Mouse (Mus musculus) ovary, postnatal 14 days (tissue): Measurements from ENCODE around the gene Pradc1.

Experiments
- DNase-seq: peaks from one replicate; pipeline ENCODE4 v3.0.0; 2022; ENCODE audit warnings: low spot score

Pradc1 gene

DNA sequence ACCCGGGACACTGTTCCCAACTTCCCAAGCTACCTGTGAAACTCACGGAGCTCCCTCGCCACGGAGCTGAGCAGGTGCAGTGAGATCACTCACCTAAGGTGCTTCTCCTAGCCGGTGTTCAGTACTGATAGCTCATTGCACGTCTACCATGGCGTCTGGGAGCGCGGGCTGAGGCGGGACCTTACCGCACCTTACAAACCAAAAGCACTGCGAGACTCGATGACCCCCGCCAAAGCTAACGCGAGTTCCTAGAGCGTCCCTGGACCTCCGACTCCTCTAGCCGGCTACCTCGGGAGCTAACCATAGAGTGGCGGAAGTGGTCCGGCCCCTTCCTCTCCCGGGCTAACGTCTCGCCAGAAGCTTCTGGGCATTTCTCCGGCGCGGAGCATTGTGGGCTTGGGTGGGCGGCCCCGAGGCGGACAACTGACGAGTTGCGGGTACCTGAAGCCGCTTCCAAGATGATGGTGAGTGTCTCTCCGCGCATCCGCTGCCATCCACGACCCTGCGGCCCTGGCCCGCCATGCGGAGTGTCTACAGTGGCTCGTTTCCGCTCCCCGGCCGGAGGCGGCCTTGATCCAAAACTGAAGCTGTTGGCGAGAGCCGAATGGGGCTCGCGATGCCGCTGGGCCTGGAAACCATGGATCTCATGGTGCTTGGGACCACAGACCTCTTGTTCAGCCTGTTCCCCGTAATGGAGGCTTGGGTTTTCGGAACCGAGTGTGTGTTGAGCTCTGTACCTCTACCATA, at the start of gene Pradc1:
Gene Pradc1, minus strand, starts transcription at position 307 of the 747 bp plus-strand sequence.
- DNase-seq: peak; percentile 93

DNA sequence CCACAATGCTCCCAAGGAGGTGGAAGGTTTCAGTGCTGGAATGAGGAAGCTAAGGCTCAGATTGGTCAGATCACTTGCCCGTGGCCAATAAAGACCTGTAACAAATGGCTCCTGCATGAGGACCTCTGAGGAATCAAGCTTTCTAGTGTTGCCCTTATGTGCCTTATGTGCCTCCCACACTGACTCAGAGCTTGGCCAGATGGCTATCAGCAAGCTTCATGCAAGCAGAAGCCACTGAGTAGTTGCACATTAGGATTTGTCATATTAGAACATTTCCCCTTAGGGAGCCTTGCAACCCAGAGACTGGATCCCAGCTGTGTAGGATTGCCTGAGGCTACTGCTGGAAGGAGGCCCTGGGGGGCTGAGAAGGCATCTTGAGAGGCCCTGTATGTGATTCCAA, 48.6 kb upstream of the Pradc1 start:
- no peak for DNase-seq

DNA sequence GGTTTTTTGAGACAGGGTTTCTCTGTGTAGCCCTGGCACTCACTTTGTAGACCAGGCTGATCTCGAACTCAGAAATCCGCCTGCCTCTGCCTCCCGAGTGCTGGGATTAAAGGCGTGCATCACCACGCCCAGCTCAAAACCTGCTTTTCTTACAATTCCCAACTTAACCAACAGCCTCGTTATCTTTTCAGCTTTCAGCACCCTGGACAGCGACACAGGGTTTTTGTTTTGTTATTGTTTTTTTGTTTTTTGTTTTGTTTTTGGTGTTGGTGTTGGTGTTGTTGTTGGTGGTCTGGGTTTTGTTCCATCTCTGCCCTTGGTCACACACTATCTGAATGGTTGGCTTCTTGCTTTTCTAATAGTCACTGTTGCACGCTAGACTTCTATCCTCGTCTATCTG, 46.4 kb upstream of the Pradc1 start:
- no peak for DNase-seq

DNA sequence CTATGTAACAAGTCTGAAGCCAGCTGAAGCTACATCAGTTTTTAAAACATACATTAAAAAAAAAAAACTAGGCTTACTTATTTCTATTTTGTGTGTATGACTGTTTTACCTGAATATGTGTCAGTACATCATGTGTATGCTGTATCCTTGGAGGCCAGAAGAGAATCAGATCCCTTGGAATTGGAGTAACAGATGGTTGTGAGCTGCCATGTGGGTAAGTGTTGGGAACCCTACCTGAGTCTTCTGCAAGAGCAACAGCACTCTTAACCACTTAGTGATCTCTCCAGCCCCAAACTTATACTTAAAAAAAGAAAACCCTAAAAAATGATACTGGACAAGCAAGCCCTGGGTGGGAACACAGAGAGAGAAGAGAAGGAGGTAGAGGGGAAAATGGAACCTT, 45.2 kb upstream of the Pradc1 start:
- DNase-seq: no peak

DNA sequence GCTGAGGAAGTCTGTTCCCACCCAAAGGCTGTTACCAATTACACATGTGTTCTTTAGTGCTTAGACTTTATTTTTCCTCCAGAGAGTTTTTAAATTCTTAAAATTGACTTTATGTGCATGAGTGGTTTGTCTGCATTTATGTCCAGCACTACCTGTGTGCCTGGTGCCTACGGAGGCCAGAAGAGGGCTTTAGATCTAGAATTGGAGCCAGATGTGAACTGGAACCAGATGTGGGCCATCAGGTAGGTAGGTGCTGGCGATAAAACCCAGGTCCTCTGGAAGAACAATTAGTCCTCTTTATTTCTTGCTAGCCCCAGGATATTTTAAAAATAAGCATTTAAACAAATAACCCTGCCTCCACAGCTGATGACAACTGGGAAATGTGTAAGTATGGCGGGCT, 39.8 kb upstream of the Pradc1 start:
- no peak for DNase-seq

DNA sequence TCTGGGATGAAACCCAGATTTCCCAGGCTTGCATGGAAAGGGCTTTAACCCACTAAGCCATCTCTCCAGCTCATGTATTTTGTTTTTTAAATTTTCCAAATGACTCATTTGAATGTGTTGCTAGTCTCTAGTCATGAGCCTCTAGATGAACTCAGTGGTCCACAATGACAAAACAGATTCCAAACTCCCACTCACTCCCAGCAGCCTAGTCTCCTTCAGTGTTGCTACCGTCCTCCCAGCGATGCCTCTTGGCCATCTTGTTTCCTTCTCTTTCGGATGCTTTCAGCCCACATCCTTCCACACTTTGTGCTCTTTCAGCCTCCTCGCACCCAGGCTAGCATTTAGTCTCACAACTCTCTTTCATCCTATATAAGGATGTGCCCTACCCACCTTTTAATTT, 38.5 kb upstream of the Pradc1 start:
- no peak for DNase-seq

DNA sequence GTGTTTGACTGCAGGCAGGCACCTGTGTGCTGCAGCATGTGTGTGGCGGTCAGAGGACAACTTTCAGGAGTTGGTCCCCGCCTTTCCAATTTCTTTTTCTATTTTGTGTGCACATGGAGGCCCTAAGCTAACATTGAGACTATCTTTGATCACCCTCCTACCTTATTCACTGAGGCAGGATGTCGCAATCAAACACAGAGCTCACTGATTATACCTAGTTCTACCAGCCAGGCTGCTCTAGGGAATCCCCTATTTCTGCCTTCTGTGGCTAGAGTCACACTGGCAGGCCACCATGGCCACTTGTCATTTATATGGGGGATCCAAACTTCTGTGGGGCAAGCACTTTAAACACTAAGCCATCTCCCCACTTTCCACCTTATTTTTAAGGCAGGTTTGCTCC, 37.9 kb upstream of the Pradc1 start:
- DNase-seq: no peak

DNA sequence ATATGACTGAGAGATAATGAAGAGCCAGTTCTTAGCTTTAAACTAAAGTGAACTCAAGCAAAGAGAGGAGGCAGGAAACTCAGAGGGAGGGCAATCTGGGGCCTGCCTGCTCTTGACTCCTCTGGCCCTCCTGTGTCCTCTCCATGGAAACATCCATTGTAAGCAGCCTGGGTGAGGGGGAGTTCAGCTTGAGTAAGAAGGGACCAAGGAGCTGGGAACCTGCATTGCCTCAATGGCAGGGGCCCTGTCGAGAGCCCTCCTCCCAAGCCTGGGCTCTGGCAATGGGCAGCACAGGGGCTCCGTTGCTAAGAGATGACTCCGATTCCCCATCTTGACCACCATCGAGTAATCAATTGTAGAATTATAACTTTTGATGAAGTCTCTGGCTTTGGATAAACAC, 36.7 kb upstream of the Pradc1 start:
- no peak for DNase-seq

DNA sequence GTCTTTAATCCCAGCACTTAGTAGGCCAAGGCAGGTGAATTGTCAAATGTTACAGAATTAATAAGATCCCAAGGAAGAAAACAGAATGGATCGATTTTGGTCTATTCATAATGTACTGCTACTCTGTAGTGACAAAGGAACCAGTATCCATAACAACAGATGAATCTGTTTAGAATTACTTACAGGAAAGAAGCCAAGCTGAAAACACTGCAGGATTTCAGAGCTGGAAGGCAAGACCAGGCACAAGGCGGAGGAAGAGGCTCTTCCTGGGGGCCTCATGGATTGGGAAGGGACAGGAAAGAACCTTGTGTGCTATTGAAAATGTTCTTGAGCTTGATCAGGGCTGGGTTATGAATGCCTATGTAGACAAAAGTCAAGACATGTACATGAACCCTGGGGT, 34.0 kb upstream of the Pradc1 start:
- DNase-seq: no peak

DNA sequence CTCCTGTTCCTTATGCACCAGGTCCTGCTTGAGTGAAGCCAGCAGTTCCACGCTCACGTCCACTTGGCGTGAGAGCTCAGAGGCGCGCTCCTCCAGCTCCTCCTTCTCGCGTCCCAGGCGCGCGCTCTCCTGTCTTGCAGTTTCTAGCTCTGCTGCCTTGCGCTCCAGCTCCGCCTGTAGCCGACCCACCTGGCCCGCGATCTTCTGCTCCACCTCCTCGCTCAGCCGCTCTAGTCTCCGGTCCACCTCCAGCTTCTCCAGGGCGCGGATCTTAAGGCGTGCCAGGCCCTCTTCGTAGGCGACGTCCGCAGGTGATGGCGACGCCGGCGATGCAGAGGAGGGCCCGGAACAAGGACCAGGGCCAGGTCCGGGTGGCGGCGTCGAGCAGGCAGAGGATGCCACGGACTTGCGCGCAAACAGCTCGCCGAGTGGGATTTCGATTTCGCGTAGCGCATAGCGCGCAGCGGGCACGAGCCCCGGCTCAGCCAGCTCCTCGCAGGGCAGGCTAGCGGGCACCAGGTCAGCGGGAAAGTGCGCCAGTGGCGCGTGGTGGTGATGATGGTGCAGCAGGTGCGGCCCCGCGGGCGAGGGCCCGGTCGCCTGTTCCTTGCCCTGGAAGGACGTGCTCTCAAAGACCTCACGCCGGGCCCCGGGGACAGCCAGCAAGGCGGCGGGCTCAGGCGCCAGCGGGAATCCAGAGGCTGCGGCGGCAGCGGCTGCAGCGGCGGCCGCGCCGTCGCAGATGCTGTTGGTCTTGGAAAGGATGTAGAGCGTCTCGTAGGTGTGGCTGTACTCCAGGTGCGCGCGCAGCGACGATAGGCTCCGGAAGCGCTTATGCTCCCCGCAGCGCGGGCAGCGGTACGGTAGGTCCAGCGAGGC, 32.3 kb upstream of the Pradc1 start:
- no peak for DNase-seq

DNA sequence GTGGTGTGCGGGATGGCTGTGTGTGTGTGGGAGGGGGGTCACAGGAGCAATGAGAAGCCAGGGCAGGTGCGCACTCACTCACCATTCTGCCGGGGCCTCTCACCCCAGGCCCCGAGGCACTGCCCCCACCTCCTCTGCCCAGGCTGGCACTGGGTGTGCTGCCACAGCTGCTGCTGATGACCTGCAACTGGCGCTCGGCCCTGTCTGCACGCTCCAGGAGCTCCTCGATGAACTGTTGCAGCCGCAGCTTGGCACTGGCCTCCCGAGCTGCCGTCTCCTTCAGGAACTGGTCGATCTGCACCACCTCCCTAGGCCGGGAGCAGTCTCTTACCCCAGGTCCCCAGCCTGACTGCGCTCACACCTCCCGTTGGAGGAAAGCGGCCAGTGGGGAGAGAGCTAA, 28.9 kb upstream of the Pradc1 start:
- DNase-seq: no peak

DNA sequence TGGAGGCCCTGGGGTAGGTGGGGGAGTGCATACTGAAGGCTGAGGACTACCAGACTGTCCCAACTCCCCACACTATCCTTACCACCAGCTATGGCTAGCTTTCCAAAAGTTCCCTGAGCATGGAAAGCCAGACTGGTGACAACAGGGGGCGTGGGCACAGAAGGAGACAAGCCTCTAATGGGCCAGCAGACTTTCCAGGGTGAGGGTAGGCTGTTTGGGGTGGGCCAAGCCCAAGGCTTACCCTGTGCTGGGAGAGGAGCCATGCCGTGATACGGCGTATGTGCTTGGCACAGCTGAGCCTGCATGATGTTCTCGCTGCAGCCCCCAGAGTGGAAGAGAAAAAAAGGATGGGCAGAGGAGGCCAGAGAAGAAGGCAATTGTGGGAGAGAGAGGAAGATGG, 28.2 kb upstream of the Pradc1 start:
- no peak for DNase-seq

DNA sequence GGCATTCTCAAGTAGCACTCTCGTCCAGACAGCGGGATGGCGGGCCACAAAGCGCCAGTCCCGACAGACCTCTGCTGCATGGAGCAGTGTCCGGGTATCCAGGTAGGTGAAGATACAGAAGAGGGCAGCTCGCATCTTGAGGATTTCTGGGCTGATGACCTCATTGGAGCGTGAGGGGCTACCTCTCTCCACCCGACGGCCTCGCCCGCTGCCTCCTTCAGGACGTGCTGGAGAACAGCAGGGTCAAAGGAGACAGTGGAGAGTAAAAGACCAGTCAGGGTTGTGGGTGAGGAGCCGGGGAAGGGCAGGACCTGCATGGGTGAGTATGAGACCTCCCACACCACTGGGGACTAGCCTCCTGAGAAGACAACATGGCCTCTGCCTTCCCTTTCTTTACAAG, 26.6 kb upstream of the Pradc1 start:
- no peak for DNase-seq

DNA sequence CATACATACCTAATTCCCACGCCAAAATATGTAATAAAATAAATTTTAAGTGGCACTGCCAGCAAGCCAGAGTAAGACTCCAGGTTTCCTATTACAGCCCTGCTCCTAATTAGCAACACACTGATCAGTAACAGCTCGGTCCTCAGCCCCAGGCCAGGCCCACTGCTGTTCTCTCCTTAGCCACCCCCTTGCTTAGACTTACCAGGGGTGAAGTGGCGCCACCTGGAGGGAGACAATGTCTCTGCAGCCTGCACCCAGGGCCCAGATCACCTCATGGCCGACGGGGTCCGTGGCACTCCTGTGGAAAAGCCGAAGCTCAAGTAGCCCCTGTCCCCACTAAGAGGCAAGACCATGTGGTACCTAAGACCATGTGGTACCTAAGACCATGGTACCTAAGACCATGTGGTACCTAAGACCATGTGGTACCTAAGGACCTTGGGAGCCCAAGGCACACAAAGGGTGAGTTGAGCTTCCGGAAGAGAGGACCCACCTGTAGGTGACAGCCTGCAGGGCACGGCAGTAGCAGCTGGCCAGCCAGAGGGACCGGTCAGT, 25.7 kb upstream of the Pradc1 start:
- DNase-seq: no peak

DNA sequence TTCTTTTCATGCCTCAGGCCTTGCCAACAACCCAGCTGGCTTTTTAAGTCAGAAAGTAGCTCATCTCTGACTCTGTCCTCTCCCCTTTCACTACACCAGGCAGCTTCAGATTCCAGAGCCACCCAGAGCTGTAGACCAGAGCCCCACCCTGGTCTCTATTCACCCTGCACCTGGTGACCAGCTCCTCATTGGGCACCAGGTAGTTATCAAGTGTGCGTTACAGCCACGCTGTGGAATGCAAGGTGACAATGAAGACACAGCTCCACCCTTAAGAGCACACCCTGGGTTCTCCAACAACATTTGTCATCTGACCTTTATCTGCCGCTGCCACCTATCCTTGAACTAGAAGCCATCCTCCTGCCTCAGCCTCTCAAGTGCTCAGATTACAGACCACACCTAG, 23.8 kb upstream of the Pradc1 start:
- no peak for DNase-seq

DNA sequence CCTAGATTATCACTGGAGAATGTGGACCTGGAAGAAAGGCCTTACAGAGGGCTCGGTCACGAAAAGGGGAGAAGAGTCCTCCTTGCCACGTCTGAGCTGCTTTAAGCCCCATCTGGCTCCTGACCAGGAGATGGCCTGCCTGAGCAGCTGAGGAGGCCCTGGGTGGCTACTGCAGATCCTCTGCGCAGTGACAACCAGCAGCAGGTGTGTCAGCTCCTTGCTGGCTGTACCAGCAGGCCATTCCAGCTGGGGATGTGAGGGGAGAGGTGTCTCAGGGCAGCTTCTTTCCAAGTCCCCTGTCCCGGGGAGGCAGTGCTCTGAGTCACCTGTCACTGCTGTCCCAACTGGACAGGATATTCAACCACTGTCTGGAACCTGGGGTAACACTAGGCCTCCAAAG, 20.8 kb upstream of the Pradc1 start:
- DNase-seq: no peak

DNA sequence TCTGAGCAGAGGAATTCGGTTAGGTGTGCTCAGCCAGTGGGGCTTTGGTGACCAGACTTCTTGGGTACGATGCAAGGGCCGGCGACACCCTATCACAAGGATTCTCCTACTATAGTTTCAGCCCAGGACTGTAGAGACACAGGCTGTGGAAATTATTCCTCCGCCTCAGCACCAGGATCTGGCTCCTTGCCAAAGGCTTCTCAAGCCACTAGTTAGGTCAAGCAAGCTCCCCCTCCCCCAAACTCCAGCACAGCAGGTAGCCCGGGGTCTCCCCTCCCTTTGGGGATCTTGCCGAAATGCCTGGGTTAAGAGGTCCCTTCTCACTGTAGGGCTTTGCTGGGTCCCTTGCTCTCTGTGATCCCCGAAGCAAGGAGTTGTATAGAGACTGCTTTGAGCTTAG, 20.2 kb upstream of the Pradc1 start:
- no peak for DNase-seq

DNA sequence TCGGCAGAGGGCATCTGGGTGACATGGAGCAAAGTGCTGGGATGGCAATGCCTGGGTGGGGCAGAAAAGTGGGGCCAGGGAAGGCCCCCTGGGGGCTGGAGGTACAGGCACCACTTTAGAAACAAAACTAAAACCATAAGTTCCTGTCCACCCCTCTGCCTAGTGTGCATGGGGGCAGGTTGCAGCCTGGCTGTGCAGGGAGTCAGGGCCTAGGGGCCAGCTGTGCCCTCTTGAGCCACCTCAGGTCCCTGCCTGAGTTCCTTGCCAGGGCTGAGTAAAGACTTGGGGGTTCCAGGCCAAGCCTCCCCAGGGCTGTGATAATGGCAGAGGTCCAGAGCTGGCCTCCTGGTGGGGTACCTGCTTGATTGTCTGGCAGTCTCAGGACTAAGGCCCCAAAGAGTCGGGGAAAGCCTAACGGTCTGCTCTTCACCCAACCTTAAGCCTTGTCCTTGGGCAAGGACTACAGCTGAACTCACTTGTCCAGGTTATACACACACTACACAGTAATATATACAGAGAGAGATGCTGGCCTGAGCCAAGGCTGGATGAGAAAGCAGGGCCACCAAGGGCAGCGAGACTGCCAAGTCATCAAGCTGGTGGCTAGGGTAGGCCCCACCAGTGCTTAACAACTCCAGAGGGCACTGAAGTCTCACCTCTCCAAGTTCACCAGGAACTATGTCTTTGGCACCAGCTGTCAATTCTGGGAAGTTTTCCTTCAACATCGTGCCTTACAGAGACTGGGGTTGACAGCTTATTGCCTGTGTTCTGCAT, 18.1 kb upstream of the Pradc1 start:
- DNase-seq: no peak

DNA sequence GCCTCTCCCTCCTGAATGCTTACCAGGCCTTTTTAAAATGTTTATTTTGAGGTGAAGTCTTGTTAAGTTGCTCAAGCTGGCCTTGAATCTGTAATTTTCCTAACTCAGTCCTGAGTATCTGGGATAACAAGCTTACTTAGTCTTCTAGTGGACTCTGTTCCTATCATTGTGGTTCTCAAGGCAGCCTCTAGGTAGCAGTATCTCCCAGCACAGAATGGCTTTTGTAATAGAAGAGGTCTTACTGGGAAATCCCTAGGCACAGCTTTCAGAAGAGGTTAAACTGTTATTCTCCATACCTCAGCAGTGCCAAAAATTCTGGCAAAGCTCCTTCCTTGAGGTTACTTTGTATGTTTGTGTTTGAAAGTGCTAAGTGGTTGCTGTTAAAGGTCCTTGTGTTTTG, 13.6 kb upstream of the Pradc1 start:
- DNase-seq: no peak

DNA sequence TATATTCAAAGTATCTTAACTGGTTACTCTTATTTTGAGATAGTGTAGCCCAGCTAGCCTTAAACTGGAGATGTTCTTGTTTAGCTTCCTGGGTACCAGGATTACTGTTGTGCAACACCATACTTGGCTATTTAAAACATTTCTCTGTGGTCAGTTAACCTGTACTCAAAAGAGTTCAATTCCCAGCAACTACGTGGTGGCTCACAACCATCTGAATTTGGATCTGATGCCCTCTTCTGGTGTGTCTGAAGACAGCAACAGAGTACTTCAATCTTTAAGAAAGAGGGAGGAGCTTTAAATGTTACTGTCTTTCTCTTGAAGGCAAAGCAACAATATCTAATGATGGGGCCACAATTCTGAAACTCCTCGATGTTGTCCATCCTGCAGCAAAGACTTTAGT, 7.9 kb upstream of the Pradc1 start:
- DNase-seq: no peak

DNA sequence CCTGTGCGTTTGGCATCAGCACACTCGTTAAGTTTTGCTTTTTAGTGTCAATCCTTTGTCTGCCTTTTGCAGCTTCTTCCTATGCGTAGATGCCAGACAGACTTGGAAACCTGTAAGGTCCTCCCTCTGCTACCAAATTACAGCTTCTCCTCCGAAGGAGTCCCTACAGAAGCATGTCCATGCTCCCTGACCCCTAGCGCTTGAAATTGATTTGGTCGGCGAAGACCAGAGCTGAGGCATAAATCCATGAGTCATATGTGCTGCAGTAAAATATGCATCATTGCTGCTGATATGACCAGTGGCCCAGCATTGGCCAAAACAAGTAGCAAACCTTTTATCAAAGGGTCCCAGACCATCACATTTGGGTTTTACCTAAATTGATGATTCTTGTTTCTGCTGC, 1.0 kb upstream of the Pradc1 start:
- no peak for DNase-seq

DNA sequence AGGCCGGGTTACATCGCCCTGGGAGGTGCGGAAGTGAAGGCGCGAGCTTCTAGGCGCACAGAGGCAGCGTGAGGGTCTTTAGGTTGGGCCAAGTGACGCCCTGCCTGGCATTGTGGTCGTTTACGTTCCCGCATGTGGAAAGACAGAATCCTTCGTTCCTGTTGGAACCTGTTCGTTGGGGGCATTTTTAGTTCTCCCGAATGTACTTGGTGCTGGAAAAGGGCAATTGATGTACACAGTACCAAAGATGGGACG, 568 bp upstream of the Pradc1 start:
- no peak for DNase-seq
